Mouse (Mus musculus) G1E-ER4 (cell line): Measurements from ENCODE around the gene Loxl1. TPM values are rescaled to one million over a fixed set of nuclear protein-coding genes. Genes with fewer than 3 reads are reported as not detected.

ENCODE experiments used
- GATA1 ChIP-seq: IDR thresholded peaks from one replicate; pipeline ENCODE4 v1.8.0; 2012; ENCODE audit warnings: low read length, inconsistent platforms
- polyA plus RNA-seq: library from polyadenylated mRNA; stranded (reverse); fragments of >175 nt; gene quantifications from 2 replicates; pipeline ENCODE4 v1.2.3, GENCODE M21; 2012

Loxl1 gene
- polyA plus RNA-seq, 1 experiment, result not detected

- peak; percentile 76 for TF ChIP-seq GATA1
These were observed 66.8 kb downstream of the Loxl1 start for GRCm38 (mm10) chr9:58246083-58246591.

- no peak for TF ChIP-seq GATA1
These were observed 69.3 kb downstream of the Loxl1 start for GRCm38 (mm10) chr9:58243696-58244095.

DNA sequence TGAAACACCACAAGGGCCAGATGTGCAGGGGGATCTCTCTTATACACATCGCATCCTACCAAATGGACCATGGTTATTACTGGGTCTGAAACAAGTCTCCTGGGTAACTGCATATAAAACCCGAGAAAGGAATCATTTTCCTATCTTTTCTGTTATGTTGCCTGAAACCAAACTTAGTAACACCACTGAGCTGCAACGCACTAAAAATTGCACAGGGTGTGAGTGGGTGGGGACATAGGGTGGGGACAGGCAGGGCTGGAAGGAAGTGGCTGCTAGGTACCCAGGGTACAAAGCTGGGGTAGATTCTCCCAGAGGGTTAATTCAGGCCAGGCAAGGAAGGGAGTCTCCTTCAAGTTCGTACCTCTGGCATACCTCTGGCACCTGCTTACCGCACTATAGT lies 70.3 kb downstream of the Loxl1 start:
- TF ChIP-seq GATA1, result no peak

DNA sequence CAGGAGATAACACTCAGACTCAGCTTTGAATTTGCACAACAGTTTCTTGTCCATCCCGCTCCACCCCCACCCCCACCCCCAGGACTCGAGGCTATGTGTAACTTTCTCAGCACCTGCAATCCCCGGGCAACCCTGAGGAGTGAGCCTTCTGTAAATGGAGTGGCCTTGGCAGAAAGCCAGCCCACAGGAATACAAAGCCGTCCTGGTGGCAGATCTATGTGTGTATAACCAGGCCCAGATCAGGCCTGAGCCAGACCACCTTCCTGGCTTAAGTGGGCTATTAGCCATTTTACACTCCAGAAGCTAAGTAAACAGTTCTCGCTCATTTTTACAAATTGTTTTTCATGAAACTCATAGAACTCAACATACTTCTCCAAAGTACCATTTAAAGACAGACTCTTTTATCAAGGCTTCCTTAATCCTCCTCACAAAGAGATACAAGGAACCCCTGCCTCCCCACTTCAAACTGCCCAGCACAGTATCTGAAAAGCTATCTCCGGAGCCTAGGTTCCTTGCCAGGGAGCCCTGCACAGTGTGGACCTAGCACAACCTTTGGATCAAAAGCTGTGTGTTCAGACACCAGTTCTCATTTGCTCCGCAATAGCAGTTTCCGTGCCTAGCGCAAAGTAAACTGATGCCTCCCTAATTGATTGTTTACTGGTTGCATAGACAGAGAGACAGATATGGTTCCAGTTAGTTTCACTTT lies 71.1 kb downstream of the Loxl1 start:
- no peak for TF ChIP-seq GATA1

Other genes with a start within 250 kb of the Loxl1 start
- not detected in 2 replicates for gene Stra6, start 249.4 kb downstream of the Loxl1 start, polyA plus RNA-seq
- not detected in 2 replicates for gene Ccdc33, start 194.4 kb downstream of the Loxl1 start, polyA plus RNA-seq
- gene Islr, start 108.9 kb downstream of the Loxl1 start, polyA plus RNA-seq, result not detected in 2 replicates
- gene Islr2, start 108.9 kb downstream of the Loxl1 start, polyA plus RNA-seq, result 0.05 and 0.09 TPM in 2 replicates
- 193 and 239 TPM in 2 replicates for gene Pml, start 63.4 kb downstream of the Loxl1 start, polyA plus RNA-seq
- 4.7 and 5.7 TPM in 2 replicates for gene Stoml1, start 60.0 kb downstream of the Loxl1 start, polyA plus RNA-seq
- not detected in 2 replicates for gene Tbc1d21, start 57.3 kb upstream of the Loxl1 start, polyA plus RNA-seq
- gene Insyn1, start 175.4 kb upstream of the Loxl1 start, polyA plus RNA-seq, result not detected in 2 replicates
- gene Cd276, start 242.3 kb upstream of the Loxl1 start, polyA plus RNA-seq, result not detected in 2 replicates